Mouse (Mus musculus): ENCODE data around the gene Rab30. TPM values are rescaled to one million over a fixed set of nuclear protein-coding genes. Genes with fewer than 3 reads are reported as not detected.

Gene Rab30
- total RNA-seq, 1 experiment from 2014 or later, result not detected

- ATAC-seq (replicated peaks in 1 of 2; ENCODE audit: insufficient read depth in 1 of 2, low FRiP score in 2 of 2, low TSS enrichment in 1 of 2, low read depth in 1 of 2, poor library complexity in 2 of 2, severe bottlenecking in 2 of 2), result no peak
These were observed 35.9 kb downstream of the Rab30 start for GRCm38 (mm10) chr7:92777108-92777973.

- no peak for ATAC-seq (replicated peaks in 1 of 2; ENCODE audit: insufficient read depth in 1 of 2, low FRiP score in 2 of 2, low TSS enrichment in 1 of 2, low read depth in 1 of 2, poor library complexity in 2 of 2, severe bottlenecking in 2 of 2)
These were observed 37.7 kb downstream of the Rab30 start for GRCm38 (mm10) chr7:92779058-92779457.

GRCm38 (mm10) chr7:92781361-92781760 is 40.0 kb downstream of the Rab30 start:
- ATAC-seq (replicated peaks in 1 of 2; ENCODE audit: insufficient read depth in 1 of 2, low FRiP score in 2 of 2, low TSS enrichment in 1 of 2, low read depth in 1 of 2, poor library complexity in 2 of 2, severe bottlenecking in 2 of 2), result no peak

GRCm38 (mm10) chr7:92781948-92782347 is 40.5 kb downstream of the Rab30 start:
- ATAC-seq (replicated peaks in 1 of 2; ENCODE audit: insufficient read depth in 1 of 2, low FRiP score in 2 of 2, low TSS enrichment in 1 of 2, low read depth in 1 of 2, poor library complexity in 2 of 2, severe bottlenecking in 2 of 2), result no peak

GRCm38 (mm10) chr7:92782511-92782910 is 41.1 kb downstream of the Rab30 start:
- ATAC-seq (replicated peaks in 1 of 2; ENCODE audit: insufficient read depth in 1 of 2, low FRiP score in 2 of 2, low TSS enrichment in 1 of 2, low read depth in 1 of 2, poor library complexity in 2 of 2, severe bottlenecking in 2 of 2), result no peak

GRCm38 (mm10) chr7:92783166-92783806 is 41.9 kb downstream of the Rab30 start:
- no peak for ATAC-seq (replicated peaks in 1 of 2; ENCODE audit: insufficient read depth in 1 of 2, low FRiP score in 2 of 2, low TSS enrichment in 1 of 2, low read depth in 1 of 2, poor library complexity in 2 of 2, severe bottlenecking in 2 of 2)

GRCm38 (mm10) chr7:92783914-92784313 is 42.5 kb downstream of the Rab30 start:
- no peak for ATAC-seq (replicated peaks in 1 of 2; ENCODE audit: insufficient read depth in 1 of 2, low FRiP score in 2 of 2, low TSS enrichment in 1 of 2, low read depth in 1 of 2, poor library complexity in 2 of 2, severe bottlenecking in 2 of 2)

GRCm38 (mm10) chr7:92795749-92796148 is 54.3 kb downstream of the Rab30 start:
- ATAC-seq (replicated peaks in 1 of 2; ENCODE audit: insufficient read depth in 1 of 2, low FRiP score in 2 of 2, low TSS enrichment in 1 of 2, low read depth in 1 of 2, poor library complexity in 2 of 2, severe bottlenecking in 2 of 2), result no peak

GRCm38 (mm10) chr7:92796813-92797212 is 55.4 kb downstream of the Rab30 start:
- no peak for ATAC-seq (replicated peaks in 1 of 2; ENCODE audit: insufficient read depth in 1 of 2, low FRiP score in 2 of 2, low TSS enrichment in 1 of 2, low read depth in 1 of 2, poor library complexity in 2 of 2, severe bottlenecking in 2 of 2)

GRCm38 (mm10) chr7:92799665-92800595 is 58.5 kb downstream of the Rab30 start:
- no peak for ATAC-seq (replicated peaks in 1 of 2; ENCODE audit: insufficient read depth in 1 of 2, low FRiP score in 2 of 2, low TSS enrichment in 1 of 2, low read depth in 1 of 2, poor library complexity in 2 of 2, severe bottlenecking in 2 of 2)

GRCm38 (mm10) chr7:92802158-92802557 is 60.8 kb downstream of the Rab30 start:
- no peak for ATAC-seq (replicated peaks in 1 of 2; ENCODE audit: insufficient read depth in 1 of 2, low FRiP score in 2 of 2, low TSS enrichment in 1 of 2, low read depth in 1 of 2, poor library complexity in 2 of 2, severe bottlenecking in 2 of 2)

- no peak for ATAC-seq (replicated peaks in 1 of 2; ENCODE audit: insufficient read depth in 1 of 2, low FRiP score in 2 of 2, low TSS enrichment in 1 of 2, low read depth in 1 of 2, poor library complexity in 2 of 2, severe bottlenecking in 2 of 2)
These were observed 61.8 kb downstream of the Rab30 start for GRCm38 (mm10) chr7:92803191-92803590.

- ATAC-seq (replicated peaks in 1 of 2; ENCODE audit: insufficient read depth in 1 of 2, low FRiP score in 2 of 2, low TSS enrichment in 1 of 2, low read depth in 1 of 2, poor library complexity in 2 of 2, severe bottlenecking in 2 of 2), result no peak
These were observed 63.7 kb downstream of the Rab30 start for GRCm38 (mm10) chr7:92804919-92805668.

GRCm38 (mm10) chr7:92806512-92807188 is 65.2 kb downstream of the Rab30 start:
- no peak for ATAC-seq (replicated peaks in 1 of 2; ENCODE audit: insufficient read depth in 1 of 2, low FRiP score in 2 of 2, low TSS enrichment in 1 of 2, low read depth in 1 of 2, poor library complexity in 2 of 2, severe bottlenecking in 2 of 2)

GRCm38 (mm10) chr7:92807482-92807881 is 66.1 kb downstream of the Rab30 start:
- ATAC-seq (replicated peaks in 1 of 2; ENCODE audit: insufficient read depth in 1 of 2, low FRiP score in 2 of 2, low TSS enrichment in 1 of 2, low read depth in 1 of 2, poor library complexity in 2 of 2, severe bottlenecking in 2 of 2), result no peak

- no peak for ATAC-seq (replicated peaks in 1 of 2; ENCODE audit: insufficient read depth in 1 of 2, low FRiP score in 2 of 2, low TSS enrichment in 1 of 2, low read depth in 1 of 2, poor library complexity in 2 of 2, severe bottlenecking in 2 of 2)
These were observed 70.4 kb downstream of the Rab30 start for GRCm38 (mm10) chr7:92811667-92812279.

Measured in hematopoietic stem cell, adult 5-6 weeks (primary cell).